Comparison of ENCODE assay signal across 9 mouse cellular contexts in the genomic region with DNA sequence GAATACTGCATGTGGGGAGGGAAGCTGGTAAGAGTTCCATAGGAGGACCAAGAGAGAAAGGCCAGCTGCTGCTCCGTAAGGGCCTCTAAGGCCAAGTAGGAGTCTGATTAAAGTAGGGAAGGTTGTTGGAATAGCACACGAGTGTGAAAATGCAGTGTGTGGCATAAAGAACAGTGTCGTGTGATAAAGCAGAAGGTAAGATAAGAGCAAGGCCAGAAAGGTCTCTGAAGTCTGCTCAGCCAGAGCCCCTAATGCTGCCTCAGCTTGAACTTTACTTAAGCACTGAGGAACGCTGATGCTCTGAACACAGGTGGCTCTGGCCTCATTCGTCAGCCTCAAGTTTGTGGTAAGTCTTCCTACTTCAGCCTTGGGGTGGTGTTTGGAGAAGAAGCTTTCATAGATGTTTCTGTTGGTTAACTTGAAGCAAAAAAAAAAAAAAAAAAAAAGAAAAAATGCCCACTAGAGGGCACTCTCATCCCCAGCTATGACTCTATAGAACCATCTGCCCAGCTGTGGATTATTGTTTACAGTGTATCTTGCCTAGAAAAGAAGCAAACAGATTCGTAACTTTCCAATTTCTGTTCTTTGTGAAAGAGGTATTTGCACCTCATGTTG. TPM values are rescaled to one million over a fixed set of nuclear protein-coding genes. Genes with fewer than 3 reads are reported as not detected.
DNase-seq lines count a peak whose midpoint lies in the region; ATAC-seq and TF ChIP-seq lines count a peak whose summit lies in the region.
"Had no signal": no experiment of that assay in that cellular context is flagged by ENCODE, and none has a peak within 500 bp of the region (broad histone marks: within the 10 kb centered on the region; RNA-seq: fewer than 3 reads in every experiment).

No protein-coding gene starts in this region.

- no peaks in the 10 kb centered on the region for H3K27me3 ChIP-seq in midbrain, embryonic 11.5 days (ENCODE audit: control insufficient read depth, insufficient read depth, low read length)
- no peaks in the 10 kb centered on the region for H3K27me3 ChIP-seq in midbrain, embryonic 10.5 days (ENCODE audit: low read depth, poor library complexity, severe bottlenecking)
- no peaks in the 10 kb centered on the region for H3K27me3 ChIP-seq in liver, embryonic 11.5 days (replicated peaks; ENCODE audit: control insufficient read depth, insufficient read depth, low read length)
- no peaks in the 10 kb centered on the region for H3K27me3 ChIP-seq in stomach, postnatal 0 days (ENCODE audit: control insufficient read depth, insufficient read depth, low read length)

- WGBS in midbrain, embryonic 11.5 days = 68% methylated on average over 6 of the region's 6 CpGs
- 65% methylated on average over 6 of the region's 6 CpGs for WGBS in midbrain, embryonic 10.5 days
- WGBS in liver, embryonic 11.5 days = 36% methylated on average over 6 of the region's 6 CpGs
- WGBS in stomach, postnatal 0 days = 39% methylated on average over 6 of the region's 6 CpGs

- H3K4me3 ChIP-seq in midbrain, embryonic 11.5 days (ENCODE audit: low read depth, low read length) = no peak overlapping the region
- H3K4me3 ChIP-seq in midbrain, embryonic 10.5 days = no peak overlapping the region
- no peak overlapping the region for H3K4me3 ChIP-seq in liver, embryonic 11.5 days (ENCODE audit: low read depth, low read length)
- H3K4me3 ChIP-seq in stomach, postnatal 0 days (ENCODE audit: low read depth, low read length) = no peak overlapping the region

- peaks cover 4% of the 10 kb centered on the region; the same call in 1 of the 2 replicates for H3K36me3 ChIP-seq in midbrain, embryonic 11.5 days (ENCODE audit: control insufficient read depth, insufficient read depth, low read length)
- H3K36me3 ChIP-seq in midbrain, embryonic 10.5 days = peaks cover 53% of the 10 kb centered on the region
- peaks cover 7% of the 10 kb centered on the region; the same call in 1 of the 2 replicates for H3K36me3 ChIP-seq in liver, embryonic 11.5 days (ENCODE audit: control insufficient read depth, insufficient read depth, low read length)
- peaks cover 9% of the 10 kb centered on the region; the same call in 1 of the 2 replicates for H3K36me3 ChIP-seq in stomach, postnatal 0 days (ENCODE audit: control insufficient read depth, insufficient read depth, low read length)

- H3K4me2 ChIP-seq in midbrain, embryonic 11.5 days = no peak overlapping the region
- peak overlapping the region; percentile 24; the same call in 1 of the 2 replicates for H3K4me2 ChIP-seq in liver, embryonic 11.5 days
- no peak overlapping the region for H3K4me2 ChIP-seq in stomach, postnatal 0 days (replicated peaks; ENCODE audit: low read depth)

- no peak overlapping the region for H3K9ac ChIP-seq in midbrain, embryonic 11.5 days (ENCODE audit: low read length)
- H3K9ac ChIP-seq in liver, embryonic 11.5 days (ENCODE audit: low read depth, low read length) = no peak overlapping the region
- H3K9ac ChIP-seq in stomach, postnatal 0 days (ENCODE audit: low read length) = no peak overlapping the region

- intact Hi-C loops in left cerebral cortex, postnatal 4 days (cut with DNase I) = loop anchor here (2.0 kb wide), 1 partner anchor 342 kb away; no protein-coding TSS in a partner anchor

- DNase-seq in embryo, embryonic 10 days (ENCODE audit: low spot score) = peak; percentile 10
- DNase-seq in embryo, embryonic 9.5 days (ENCODE audit: extremely low spot score) = no peak
- peak; percentile 88 for DNase-seq in midbrain, embryonic 11.5 days (ENCODE audit: low spot score, missing footprints)
- no peak for DNase-seq in midbrain, embryonic 10.5 days (ENCODE audit: low spot score)
- no peak for DNase-seq in liver, embryonic 11.5 days (ENCODE audit: low spot score)
- DNase-seq in stomach, postnatal 0 days (ENCODE audit: low spot score) = no peak
- no peak for DNase-seq in frontal cortex, postnatal 25 days (ENCODE audit: low spot score in 2 of 2)
- no peak for DNase-seq in left cerebral cortex, postnatal 4 days
- DNase-seq: lung, postnatal 10 days had no signal

- no peaks in the 10 kb centered on the region for H3K4me1 ChIP-seq in midbrain, embryonic 11.5 days (ENCODE audit: control insufficient read depth, insufficient read depth, low read length)
- H3K4me1 ChIP-seq in midbrain, embryonic 10.5 days = no peaks in the 10 kb centered on the region
- peaks cover 28% of the 10 kb centered on the region for H3K4me1 ChIP-seq in liver, embryonic 11.5 days (replicated peaks; ENCODE audit: control insufficient read depth, insufficient read depth, low read length)
- no peaks in the 10 kb centered on the region for H3K4me1 ChIP-seq in stomach, postnatal 0 days (replicated peaks; ENCODE audit: control insufficient read depth, insufficient read depth)

- H3K27ac ChIP-seq in midbrain, embryonic 11.5 days (ENCODE audit: low read depth, low read length) = no peak overlapping the region
- no peak overlapping the region for H3K27ac ChIP-seq in midbrain, embryonic 10.5 days (replicated peaks)
- peak overlapping the region; percentile 75; the same call in 1 of the 2 replicates for H3K27ac ChIP-seq in liver, embryonic 11.5 days (ENCODE audit: low read depth, low read length)
- H3K27ac ChIP-seq in stomach, postnatal 0 days (replicated peaks) = no peak overlapping the region

- H3K9me3 ChIP-seq in midbrain, embryonic 11.5 days (ENCODE audit: control insufficient read depth, low read length) = no peaks in the 10 kb centered on the region
- H3K9me3 ChIP-seq in midbrain, embryonic 10.5 days (replicated peaks) = no peaks in the 10 kb centered on the region
- H3K9me3 ChIP-seq in liver, embryonic 11.5 days (ENCODE audit: control insufficient read depth, low read length) = no peaks in the 10 kb centered on the region
- no peaks in the 10 kb centered on the region for H3K9me3 ChIP-seq in stomach, postnatal 0 days (ENCODE audit: control insufficient read depth, low read length)

- peak; percentile 77 for TF ChIP-seq CTCF in stomach, postnatal 0 days (IDR thresholded peaks at IDR 0.05; ENCODE audit: low read depth)

- ATAC-seq in midbrain, embryonic 11.5 days (ENCODE audit: low FRiP score) = no peak
- ATAC-seq in liver, embryonic 11.5 days (replicated peaks; ENCODE audit: low FRiP score) = peak; percentile 53
- no peak for ATAC-seq in stomach, postnatal 0 days (ENCODE audit: low FRiP score, low TSS enrichment)

- TF ChIP-seq EP300 in stomach, postnatal 0 days (optimal IDR thresholded peaks at IDR 0.05) = no peak

RNA-seq across cellular contexts. Expression of gene Leprot, which starts 9.5 kb away (rescaled TPM):
- 73.7 and 80.0 TPM in 2 replicates for polyA plus RNA-seq in midbrain, embryonic 11.5 days (2014; fragmentation: Nextera tagmentation; extraction: Ambion mirVana)
- polyA plus RNA-seq in midbrain, embryonic 10.5 days (2016; fragmentation: Nextera tagmentation; extraction: Ambion mirVana) = 65.6 and 73.6 TPM in 2 replicates
- 70.8 and 79.0 TPM in 2 replicates for polyA plus RNA-seq in liver, embryonic 11.5 days (2014; fragmentation: Nextera tagmentation; extraction: Ambion mirVana)
- 87.9 and 89.5 TPM in 2 replicates for polyA plus RNA-seq in stomach, postnatal 0 days (2015; fragmentation: Nextera tagmentation; extraction: Ambion mirVana)
- 10 to 100 TPM; 44.8 to 46.9 TPM for total RNA-seq in left cerebral cortex, postnatal 4 days (2021)

Comparison
In these comparisons a context has a peak if more than half of its experiments do, and no peak if none do; other contexts are left out.
1. DNase-seq: peak in embryo, embryonic 10 days (single experiment) and midbrain, embryonic 11.5 days (single experiment); none in embryo, embryonic 9.5 days (single experiment), midbrain, embryonic 10.5 days (single experiment), liver, embryonic 11.5 days (single experiment), stomach, postnatal 0 days (single experiment), frontal cortex, postnatal 25 days (0 of 2) and left cerebral cortex, postnatal 4 days (single experiment).